Mouse (Mus musculus): ENCODE results near the gene Rnase11.

DNA sequence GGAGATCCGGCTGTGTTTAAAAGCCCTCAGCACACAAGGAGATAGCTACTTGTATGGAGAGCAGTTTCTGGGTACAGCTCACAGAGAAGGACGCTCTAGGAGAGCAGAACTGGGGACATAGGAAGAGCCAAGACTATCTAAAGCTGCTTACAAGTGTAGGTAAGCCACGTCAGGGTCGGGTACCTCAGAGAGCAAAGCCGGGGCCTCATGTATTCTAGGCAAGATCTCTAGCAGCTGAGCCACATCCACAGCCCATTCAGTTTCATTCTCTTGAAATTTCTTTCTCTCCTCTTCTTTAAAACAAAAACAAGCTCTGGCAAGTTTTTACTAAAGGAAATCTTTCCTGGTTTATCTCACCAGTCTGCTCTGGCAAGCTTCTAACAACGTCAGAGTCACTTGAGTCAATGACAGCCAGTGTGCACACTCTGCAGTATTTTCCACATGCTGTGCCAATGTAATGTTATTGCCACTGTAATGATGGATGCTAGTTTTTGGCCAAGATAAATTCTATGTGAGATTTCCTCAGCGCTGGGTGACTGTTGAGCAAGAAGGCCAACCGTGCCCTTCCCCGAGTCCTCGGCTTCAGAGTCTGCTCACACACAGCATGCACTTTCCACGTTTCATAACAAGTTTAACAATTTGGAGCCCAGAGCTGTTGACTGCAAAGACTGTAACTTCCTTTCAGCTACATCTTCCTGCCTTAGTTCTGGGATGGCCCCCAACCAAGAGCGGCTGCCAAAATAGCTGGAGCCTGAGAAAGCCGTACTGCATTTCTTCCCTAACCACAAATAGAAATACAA is 41.8 kb downstream of the Rnase11 start:
- TF ChIP-seq CTCF (IDR thresholded peaks at IDR 0.05; ENCODE audit: control insufficient read depth, insufficient read depth, low read length) = no peak
- TF ChIP-seq POLR2A (IDR thresholded peaks at IDR 0.05; ENCODE audit: borderline replicate concordance, control insufficient read depth, low read depth, low read length) = no peak

Measured in bone marrow, adult 2 months (tissue).